In the genomic region with DNA sequence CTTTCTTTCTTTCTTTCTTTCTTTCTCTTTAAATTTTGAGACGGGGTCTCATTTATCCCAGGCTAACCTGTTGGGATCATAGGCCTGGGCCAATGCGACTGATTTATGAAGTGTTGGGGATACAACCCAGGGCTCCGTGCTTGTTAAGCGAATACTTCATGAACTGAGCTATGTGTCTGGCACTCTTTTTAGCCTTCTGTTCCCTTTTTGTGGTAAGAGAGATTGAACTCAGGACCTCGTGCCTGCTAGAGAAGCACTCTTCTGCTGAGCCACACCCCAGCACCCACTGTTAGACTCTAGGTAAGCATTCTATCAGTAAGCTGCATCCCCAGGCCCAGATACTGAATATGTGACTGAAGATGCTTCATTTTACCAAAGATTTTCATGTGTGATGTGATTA, we compare ENCODE assay signal across 17 mouse cellular contexts. TPM values are rescaled to one million over a fixed set of nuclear protein-coding genes. Genes with fewer than 3 reads are reported as not detected.
DNase-seq lines count a peak whose midpoint lies in the region.
"Had no signal": no experiment of that assay in that cellular context is flagged by ENCODE, and none has a peak within 500 bp of the region (broad histone marks: within the 10 kb centered on the region; RNA-seq: fewer than 3 reads in every experiment).

No protein-coding gene starts in this region.

- peak overlapping the region; percentile 14; the same call in 1 of the 2 replicates for H3K27ac ChIP-seq in macrophage
- H3K27ac ChIP-seq: forebrain, embryonic 12.5 days; heart, embryonic 15.5 days; hindbrain, embryonic 14.5 days; intestine, embryonic 15.5 days; liver, embryonic 13.5 days; midbrain, embryonic 15.5 days had no signal

- H3K4me3 ChIP-seq in macrophage (ENCODE audit: inconsistent target): no peak overlapping the region
- H3K4me3 ChIP-seq: forebrain, embryonic 12.5 days; heart, embryonic 15.5 days; intestine, embryonic 15.5 days; liver, embryonic 13.5 days; midbrain, embryonic 15.5 days had no signal

- intact Hi-C loops in heart, postnatal 10 days (cut with DNase I): no loop called here

- H3K79me2 ChIP-seq in macrophage (ENCODE audit: inconsistent target): no peaks in the 10 kb centered on the region

- H3K36me3 ChIP-seq in macrophage (ENCODE audit: inconsistent target): no peaks in the 10 kb centered on the region
- H3K36me3 ChIP-seq: forebrain, embryonic 12.5 days; heart, embryonic 15.5 days; intestine, embryonic 15.5 days; liver, embryonic 13.5 days; midbrain, embryonic 15.5 days had no signal

- 18% methylated on average over 5 of the region's 5 CpGs for WGBS in macrophage (ENCODE audit: missing documents)

- DNase-seq in embryo, embryonic 10 days (ENCODE audit: low spot score): peak; percentile 27
- no peak for DNase-seq in embryo, embryonic 9.5 days (ENCODE audit: extremely low spot score)
- DNase-seq in 416B (ENCODE audit: low read depth): peak; percentile 32
- DNase-seq in forelimb bud, embryonic 11.5 days (ENCODE audit: low read depth, low spot score): peak; percentile 91
- DNase-seq in thymus, postnatal 4 days: no peak
- DNase-seq in retina, embryonic 14.5 days (ENCODE audit: low spot score): no peak
- no peak for DNase-seq in heart, postnatal 10 days
- DNase-seq: adrenal gland, postnatal 14 days; cerebellum, adult 9-10 months; liver, embryonic 13.5 days; thymus, adult 2 months had no signal

RNA-seq across cellular contexts. Expression of a gene that starts 5.2 kb away (rescaled TPM):
- under 1 TPM in 3 of 26 experiments, not detected in 23; 0.21 to 0.26 (median 0.21) TPM for total RNA-seq in macrophage (2018; cell fraction: chromatin; rRNA removed)
- total RNA-seq in macrophage (2018; cell fraction: cytosol; rRNA removed): under 1 TPM in 23 of 26 experiments, not detected in 3; 0.03 to 0.38 (median 0.09) TPM
- total RNA-seq in macrophage (2018; cell fraction: nucleus; rRNA removed): under 1 TPM in 11 of 26 experiments, not detected in 15; 0.21 to 0.65 (median 0.36) TPM
- polyA plus RNA-seq in macrophage (2018): 0.09 TPM in 1 of 3 replicates, not detected in the others
- 10 to 100 TPM; 11.4 to 11.8 TPM for total RNA-seq in heart, postnatal 10 days (2021)

RNA-seq across cellular contexts. Expression of a gene that starts 10.6 kb away (rescaled TPM):
- 10 to 100 TPM; 13.1 to 57.2 (median 32.7) TPM for total RNA-seq in macrophage (2018; cell fraction: chromatin; rRNA removed)
- 10 to 100 TPM; 19.6 to 42.0 (median 27.8) TPM for total RNA-seq in macrophage (2018; cell fraction: cytosol; rRNA removed)
- total RNA-seq in macrophage (2018; cell fraction: nucleus; rRNA removed): 10 to 100 TPM; 20.8 to 47.2 (median 34.9) TPM
- 17.8 to 20.2 TPM (median 18.5 TPM) in 3 replicates for polyA plus RNA-seq in macrophage (2018)
- 10 to 100 TPM; 53.4 to 57.7 TPM for total RNA-seq in heart, postnatal 10 days (2021)

RNA-seq across cellular contexts. Expression of a gene that starts 41.3 kb away (rescaled TPM):
- total RNA-seq in macrophage (2018; cell fraction: chromatin; rRNA removed): 100 to 1,000 TPM in 2 of 26 experiments, 10 to 100 TPM in 24; 22.2 to 168 (median 48.8) TPM
- 10 to 100 TPM; 19.9 to 36.5 (median 27.7) TPM for total RNA-seq in macrophage (2018; cell fraction: cytosol; rRNA removed)
- total RNA-seq in macrophage (2018; cell fraction: nucleus; rRNA removed): 10 to 100 TPM; 17.6 to 54.2 (median 29.3) TPM
- 14.8 to 23.5 TPM (median 15.4 TPM) in 3 replicates for polyA plus RNA-seq in macrophage (2018)
- total RNA-seq in heart, postnatal 10 days (2021): 10 to 100 TPM; 47.8 to 56.5 TPM

RNA-seq across cellular contexts. Expression of a gene that starts 51.6 kb away (rescaled TPM):
- 1 to 10 TPM in 1 of 26 experiments, under 1 TPM in 5, not detected in 20; 0.22 to 1.0 (median 0.55) TPM for total RNA-seq in macrophage (2018; cell fraction: chromatin; rRNA removed)
- total RNA-seq in macrophage (2018; cell fraction: cytosol; rRNA removed): not detected
- total RNA-seq in macrophage (2018; cell fraction: nucleus; rRNA removed): under 1 TPM in 8 of 26 experiments, not detected in 18; 0.12 to 0.82 (median 0.42) TPM
- not detected in 3 replicates for polyA plus RNA-seq in macrophage (2018)
- under 1 TPM; 0.50 to 0.69 TPM for total RNA-seq in heart, postnatal 10 days (2021)

RNA-seq across cellular contexts. Expression of a gene that starts 54.1 kb away (rescaled TPM):
- total RNA-seq in macrophage (2018; cell fraction: chromatin; rRNA removed): 100 to 1,000 TPM in 23 of 26 experiments, 10 to 100 TPM in 3; 79.0 to 988 (median 340) TPM
- total RNA-seq in macrophage (2018; cell fraction: cytosol; rRNA removed): 100 to 1,000 TPM in 18 of 26 experiments, 10 to 100 TPM in 8; 56.8 to 437 (median 218) TPM
- 100 to 1,000 TPM in 23 of 26 experiments, 10 to 100 TPM in 3; 51.8 to 590 (median 307) TPM for total RNA-seq in macrophage (2018; cell fraction: nucleus; rRNA removed)
- polyA plus RNA-seq in macrophage (2018): 29.1 to 79.7 TPM (median 69.5 TPM) in 3 replicates
- 10 to 100 TPM; 84.0 to 98.6 TPM for total RNA-seq in heart, postnatal 10 days (2021)

Comparison
In these comparisons a context has a peak if more than half of its experiments do, and no peak if none do; other contexts are left out.
1. DNase-seq: peak in embryo, embryonic 10 days (single experiment), 416B (single experiment) and forelimb bud, embryonic 11.5 days (single experiment); none in embryo, embryonic 9.5 days (single experiment), thymus, postnatal 4 days (single experiment), retina, embryonic 14.5 days (single experiment) and heart, postnatal 10 days (0 of 2).